Mouse (Mus musculus) liver, adult 2 months (tissue): Measurements from ENCODE around the gene Ltn1. TPM values are rescaled to one million over a fixed set of nuclear protein-coding genes. Genes with fewer than 3 reads are reported as not detected.

Experiments used
- DNase-seq: peaks from one replicate; pipeline ENCODE4 v3.0.0-alpha.2; 2011; ENCODE audit warnings: low read depth, low spot score; ENCODE audit errors: extremely low read depth
- H3K27ac ChIP-seq: fragments of 200-500 bp; replicated peaks from 2 replicates; pipeline ENCODE4 v1.5.1; 2012; ENCODE audit warnings: low read depth, mild to moderate bottlenecking, control low read depth, inconsistent platforms, low read length; ENCODE audit not compliant: insufficient read depth
- H3K27me3 ChIP-seq: fragments of 200-500 bp; 2 replicates; pipeline ENCODE4 v1.6.1; 2012; ENCODE audit warnings: mild to moderate bottlenecking, moderate library complexity, low read length, inconsistent platforms; ENCODE audit not compliant: control insufficient read depth, insufficient read depth
- H3K36me3 ChIP-seq: fragments of 200-500 bp; 2 replicates; pipeline ENCODE4 v1.6.1; 2012; ENCODE audit warnings: low read length, inconsistent platforms; ENCODE audit not compliant: control insufficient read depth, insufficient read depth
- H3K4me1 ChIP-seq: fragments of 200-500 bp; 2 replicates; pipeline ENCODE4 v1.6.1; 2011; ENCODE audit warnings: low read length; ENCODE audit not compliant: control insufficient read depth, insufficient read depth
- H3K4me3 ChIP-seq: fragments of 200-500 bp; 2 replicates; pipeline ENCODE4 v1.5.1; 2011; ENCODE audit warnings: low read depth, mild to moderate bottlenecking, control low read depth, low read length, moderate library complexity; ENCODE audit not compliant: insufficient read depth
- H3K79me2 ChIP-seq: fragments of 200-500 bp; 2 replicates; pipeline ENCODE4 v1.6.1; 2012; ENCODE audit warnings: inconsistent platforms, mild to moderate bottlenecking, low read length, moderate library complexity; ENCODE audit not compliant: control insufficient read depth, insufficient read depth
- H3K9ac ChIP-seq: fragments of 200-500 bp; 2 replicates; pipeline ENCODE4 v1.6.1; 2012; ENCODE audit warnings: low read depth, mild to moderate bottlenecking, control low read depth, inconsistent platforms, low read length
- CTCF ChIP-seq: fragments of 200-500 bp; IDR thresholded peaks from 2 replicates; pipeline ENCODE4 v1.5.1; 2011; ENCODE audit warnings: low read depth, low read length, control low read depth
- POLR2A ChIP-seq: fragments of 200-500 bp; IDR thresholded peaks from 2 replicates; pipeline ENCODE4 v1.6.1; 2011; ENCODE audit warnings: low read length, control low read depth; ENCODE audit not compliant: insufficient read depth; ENCODE audit errors: extremely low read depth
- WGBS: fragments of 180-500 bp; shearing (Covaris S2); methylation state at CpG from one replicate; pipeline ENCODE4 v1.1.7; 2018; 5-methylcytosine and 5-hydroxymethylcytosine counted together
- polyA plus RNA-seq: library from polyadenylated mRNA; depleted of rRNA; stranded (reverse); fragments of >200 nt; gene quantifications from 2 replicates; pipeline ENCODE4 v1.2.3, GENCODE M21; 2012; rRNA removed
- total RNA-seq: library from RNA; depleted of rRNA; stranded (reverse); fragments of >200 nt; gene quantifications from 2 replicates; pipeline ENCODE4 v1.2.3, GENCODE M21; 2014; rRNA removed

Ltn1 gene
- total RNA-seq (18.9 TPM in 2 replicates), polyA plus RNA-seq (2.9 and 3.0 TPM in 2 replicates)

GRCm38 (mm10) chr16:87432033-87432814 lies at the start of gene Ltn1:
Gene Ltn1 (minus strand): TSS chr16:87432612.
- DNase-seq, result peak; percentile 96
- H3K36me3 ChIP-seq, result no peaks in the 10 kb centered on the region
- peaks cover 11% of the 10 kb centered on the region; the same call in 1 of the 2 replicates for H3K79me2 ChIP-seq
- WGBS, result under 1% methylated on average over 56 of the region's 56 CpGs
- peak within 1 kb of the TSS; percentile 42 for H3K27ac ChIP-seq
- no peaks in the 10 kb centered on the region for H3K27me3 ChIP-seq
- peak within 1 kb of the TSS; percentile 78 for H3K9ac ChIP-seq
- peak within 1 kb of the TSS; percentile 78 for H3K4me3 ChIP-seq
- peaks cover 4% of the 10 kb centered on the region for H3K4me1 ChIP-seq
- TF ChIP-seq POLR2A (peak; percentile 66; the same call in 1 of the 2 replicates), CTCF (no peak)

DNA sequence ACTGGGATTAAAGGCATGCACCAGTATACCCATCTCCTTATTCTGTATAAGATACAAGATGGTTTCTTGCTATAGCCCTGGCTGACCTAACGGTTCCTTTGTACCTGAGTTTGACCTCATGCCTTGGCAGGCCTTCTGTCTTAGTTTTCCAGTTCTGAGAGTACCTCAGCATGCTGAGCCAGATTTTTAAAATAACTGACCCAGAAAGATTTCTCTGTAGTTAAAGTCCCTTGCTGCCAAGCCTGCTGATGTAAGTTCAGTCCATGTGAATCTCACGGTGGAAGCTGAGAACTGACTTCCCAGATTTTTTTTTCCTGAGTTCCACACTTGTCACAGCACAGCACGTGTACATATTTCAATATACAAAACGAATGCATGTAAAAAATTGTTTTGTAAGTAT lies 38.2 kb upstream of the Ltn1 start:
- Histone ChIP-seq H3K9ac (no peak overlapping the region), H3K4me3 (no peak overlapping the region), H3K79me2 (no peaks in the 10 kb centered on the region; the same call in 1 of the 2 replicates), H3K36me3 (peaks cover 66% of the 10 kb centered on the region), H3K4me1 (no peaks in the 10 kb centered on the region), H3K27ac (no peak overlapping the region), H3K27me3 (no peaks in the 10 kb centered on the region)
- DNase-seq, result no peak
- WGBS, result 70% methylated on average over 4 of the region's 4 CpGs
- TF ChIP-seq CTCF, result no peak
- TF ChIP-seq POLR2A, result no peak

DNA sequence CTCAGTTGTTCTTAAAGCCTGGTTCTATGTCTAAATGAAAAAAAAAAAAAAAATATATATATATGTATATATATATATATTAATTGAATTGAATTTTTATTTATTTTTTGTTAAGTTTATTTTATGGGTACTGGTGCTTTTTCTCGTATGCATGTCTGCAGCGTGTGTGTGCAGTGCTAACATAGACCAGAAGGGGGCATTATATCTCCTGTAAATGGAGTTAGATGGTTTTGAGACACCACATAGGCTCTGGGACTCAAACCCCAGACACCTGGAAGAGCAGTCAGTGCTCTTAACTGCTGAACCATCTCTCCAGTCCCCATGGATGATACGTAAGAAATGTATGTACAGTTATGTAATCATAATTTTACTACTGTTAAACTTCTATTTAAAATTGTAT lies 26.3 kb upstream of the Ltn1 start:
- Histone ChIP-seq H3K4me3 (no peak overlapping the region), H3K9ac (no peak overlapping the region), H3K27ac (no peak overlapping the region), H3K79me2 (peaks cover 28% of the 10 kb centered on the region), H3K4me1 (peaks cover 8% of the 10 kb centered on the region), H3K36me3 (peaks cover 17% of the 10 kb centered on the region), H3K27me3 (no peaks in the 10 kb centered on the region)
- no peak for DNase-seq
- 98% methylated on average over 3 of the region's 3 CpGs for WGBS
- no peak for TF ChIP-seq POLR2A

- TF ChIP-seq CTCF (no peak), POLR2A (no peak)
- Histone ChIP-seq H3K4me3 (peak overlapping the region; percentile 89), H3K36me3 (peaks cover 2% of the 10 kb centered on the region; the same call in 1 of the 2 replicates), H3K79me2 (peaks cover 21% of the 10 kb centered on the region), H3K4me1 (peaks cover 8% of the 10 kb centered on the region), H3K9ac (peak overlapping the region; percentile 89), H3K27ac (peak overlapping the region; percentile 59), H3K27me3 (no peaks in the 10 kb centered on the region)
- WGBS, result under 1% methylated on average over 38 of the region's 38 CpGs
- peak; percentile 21 for DNase-seq
These were observed 22.8 kb upstream of the Ltn1 start for GRCm38 (mm10) chr16:87455180-87455611.

GRCm38 (mm10) chr16:87454419-87455179 lies 22.2 kb upstream of the Ltn1 start, which contains the start of gene Usp16:
Gene Usp16 (plus strand): TSS chr16:87454703.
- WGBS, result 6% methylated on average over 43 of the region's 45 CpGs
- H3K27ac ChIP-seq, result peak within 1 kb of the TSS; percentile 74
- DNase-seq, result peak; percentile 87
- TF ChIP-seq CTCF (no peak), POLR2A (peak; percentile 82)
- H3K27me3 ChIP-seq, result no peaks in the 10 kb centered on the region
- peaks cover 8% of the 10 kb centered on the region for H3K4me1 ChIP-seq
- no peaks in the 10 kb centered on the region for H3K36me3 ChIP-seq
- peak within 1 kb of the TSS; percentile 89 for H3K9ac ChIP-seq
- H3K79me2 ChIP-seq, result peaks cover 18% of the 10 kb centered on the region
- peak within 1 kb of the TSS; percentile 89 for H3K4me3 ChIP-seq
